Mouse (Mus musculus) ovary, postnatal 10 days (tissue): Measurements from ENCODE around the gene Wdr24.
A peak's percentile ranks its signal among the peaks of the same experiment; 100 is the strongest.

Experiments used
- DNase-seq: peaks from one replicate; pipeline ENCODE4 v3.0.0; 2022; ENCODE audit warnings: low spot score

The Wdr24 gene

DNA sequence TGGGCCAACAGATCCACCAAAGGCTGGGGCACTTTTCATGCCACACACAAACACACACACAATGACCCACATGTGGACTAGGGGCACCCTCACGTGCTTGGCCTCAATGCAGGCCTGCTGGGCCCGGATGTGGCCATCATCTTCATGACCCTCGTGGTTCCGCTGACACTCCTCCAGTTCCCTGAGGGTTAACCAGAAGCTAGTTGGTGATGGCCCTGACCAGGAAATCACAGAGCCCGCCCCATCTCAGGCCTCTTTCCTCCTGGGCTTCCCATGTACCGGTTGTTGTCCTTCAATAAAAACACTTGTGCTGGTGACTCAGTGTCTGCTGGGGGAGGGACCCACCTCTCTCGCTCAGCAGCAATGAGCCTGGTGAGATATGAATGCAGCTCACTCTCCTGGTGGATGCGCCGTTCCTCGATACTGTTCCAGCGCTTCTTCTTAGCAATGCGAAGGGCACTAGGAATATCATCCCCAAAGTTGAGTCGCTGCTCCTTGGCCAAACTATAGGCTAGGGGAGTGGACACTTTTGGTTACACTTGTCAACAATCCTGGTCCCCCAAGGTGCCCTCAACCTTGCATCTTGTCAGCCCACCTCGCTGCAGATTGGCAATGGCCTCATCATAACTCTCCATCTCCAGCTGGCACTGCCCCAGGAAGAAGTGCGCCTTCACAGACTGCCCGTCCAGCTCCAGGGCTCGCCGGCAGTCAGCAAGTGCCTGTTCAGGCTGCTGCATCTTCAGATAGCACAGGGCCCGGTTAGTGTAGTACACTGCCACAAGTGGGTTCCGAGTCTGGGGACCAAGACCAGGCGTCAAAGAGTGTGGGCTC is 8.2 kb downstream of the Wdr24 start:
- no peak for DNase-seq

DNA sequence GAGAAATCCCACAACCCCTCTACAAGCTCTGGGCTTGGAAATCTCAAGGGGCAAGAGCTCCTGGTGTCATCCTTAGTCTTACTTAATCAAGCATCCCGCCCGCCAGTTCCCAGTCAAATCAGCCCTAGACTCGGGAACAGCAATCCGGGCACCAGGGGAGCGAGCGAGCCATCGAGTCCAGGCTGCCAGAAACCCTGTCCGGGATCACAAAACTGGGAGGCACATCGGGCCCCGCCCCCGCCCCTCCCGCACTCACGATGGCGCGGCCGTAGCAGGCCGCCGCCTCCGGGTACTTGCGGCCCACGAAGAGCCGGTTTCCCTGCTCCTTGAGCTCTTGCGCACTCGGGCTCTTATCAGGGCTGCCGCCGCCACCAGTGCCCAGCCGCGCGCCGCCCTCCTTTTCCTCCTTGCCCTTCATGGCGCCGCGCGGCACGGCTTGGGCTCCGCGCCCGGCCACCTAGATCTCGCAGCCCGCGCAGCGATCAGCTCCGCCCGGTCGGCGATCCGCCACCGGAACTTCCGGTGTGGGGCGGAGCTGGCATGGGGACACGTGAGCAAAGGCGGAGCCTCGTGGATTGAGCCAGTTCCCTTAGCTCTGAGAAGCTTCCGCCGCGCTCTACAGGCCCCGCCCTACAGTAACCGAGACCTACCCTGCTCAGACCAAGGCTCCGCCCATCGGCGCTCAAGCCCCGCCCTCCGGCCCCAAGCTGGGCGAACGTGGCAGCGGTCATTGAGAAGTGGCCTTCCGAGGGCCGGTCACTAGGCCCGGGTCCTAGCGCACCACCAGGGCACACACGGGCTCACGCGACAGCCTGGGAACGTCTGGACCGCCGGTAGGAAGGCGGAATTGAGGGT is 9.2 kb downstream of the Wdr24 start:
- peak; percentile 99 for DNase-seq

DNA sequence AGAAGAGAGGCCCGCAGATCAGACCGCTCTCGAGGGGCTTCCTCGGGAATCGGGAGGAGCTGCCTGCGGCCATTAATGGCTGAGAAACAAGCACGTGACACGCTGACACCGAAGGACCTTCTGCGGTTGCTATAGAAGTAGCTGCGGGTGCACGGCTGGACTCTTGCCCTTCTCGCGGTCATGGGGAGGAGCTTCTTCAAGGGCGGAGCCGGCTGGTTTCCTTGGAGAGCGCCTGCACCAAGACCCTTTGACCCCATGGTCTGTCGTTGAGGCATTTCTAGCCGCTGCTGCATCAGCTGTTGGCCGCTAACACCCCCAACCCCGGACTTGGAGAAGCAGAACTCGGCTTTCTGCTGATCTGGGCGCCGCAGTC is 9.8 kb downstream of the Wdr24 start, which contains the start of gene Stub1:
Stub1 (minus strand) TSS at position 114 of the 373 bp plus-strand sequence.
- no peak for DNase-seq

DNA sequence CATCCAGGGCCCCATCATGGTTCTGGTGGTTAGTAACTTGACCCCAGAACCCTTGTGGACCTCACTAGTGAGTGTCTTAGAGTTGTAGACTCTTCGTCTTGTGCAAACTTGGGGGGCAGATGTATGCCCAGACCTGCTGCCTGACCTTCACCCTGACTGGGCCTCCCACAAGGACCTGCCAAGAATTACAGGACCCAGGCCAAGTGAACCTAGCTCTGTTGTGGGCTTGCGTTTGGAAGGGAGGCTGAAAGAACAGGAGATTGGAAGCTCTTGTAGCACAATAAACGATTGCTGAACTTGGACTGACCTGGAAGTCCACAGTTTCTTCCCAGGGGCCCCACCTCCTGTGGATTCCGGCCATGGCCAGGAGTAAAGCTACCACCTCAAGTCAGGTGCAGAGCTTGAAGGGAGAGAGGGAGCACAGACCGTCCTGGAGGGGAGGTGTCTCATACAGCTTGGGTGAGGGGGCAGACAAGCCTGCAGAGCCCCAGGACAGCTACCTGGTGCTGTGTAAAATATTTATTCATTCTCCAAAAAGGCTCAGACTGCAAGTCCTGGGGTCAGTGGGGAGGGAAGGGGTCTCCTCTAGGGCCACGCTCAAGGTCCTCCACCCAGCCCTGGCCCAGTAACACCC is 10.7 kb downstream of the Wdr24 start:
- DNase-seq: no peak

DNA sequence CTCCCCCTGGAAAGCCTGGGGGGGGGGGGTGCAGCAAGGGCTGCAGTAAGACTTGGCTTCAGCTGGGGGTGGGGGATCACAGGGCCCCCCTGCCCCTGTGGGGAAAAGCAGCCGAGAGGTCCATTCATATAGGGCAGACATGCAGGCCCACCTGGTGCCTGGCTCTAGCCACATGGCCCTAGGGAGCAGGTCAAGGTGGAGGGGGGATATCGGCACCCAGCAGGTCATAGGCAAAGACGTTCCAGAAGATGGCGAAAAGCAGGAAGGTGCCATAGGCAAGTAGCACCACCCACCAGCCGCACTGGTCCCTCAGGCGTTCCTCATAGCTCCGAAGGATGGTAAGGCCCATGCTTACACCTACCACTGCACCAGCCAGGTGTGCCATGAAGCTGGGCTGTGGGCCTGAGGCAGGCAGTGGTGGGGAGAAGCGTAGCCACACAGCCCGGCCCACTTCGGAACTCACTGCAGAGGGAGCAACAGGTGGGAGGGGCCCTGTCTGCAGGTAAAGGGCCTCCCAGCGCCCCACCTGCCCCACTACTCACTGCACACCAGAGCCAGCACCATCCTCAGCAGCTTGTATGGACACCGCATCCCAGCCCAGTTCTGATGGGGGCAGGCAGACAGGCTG is 11.3 kb downstream of the Wdr24 start:
- no peak for DNase-seq

DNA sequence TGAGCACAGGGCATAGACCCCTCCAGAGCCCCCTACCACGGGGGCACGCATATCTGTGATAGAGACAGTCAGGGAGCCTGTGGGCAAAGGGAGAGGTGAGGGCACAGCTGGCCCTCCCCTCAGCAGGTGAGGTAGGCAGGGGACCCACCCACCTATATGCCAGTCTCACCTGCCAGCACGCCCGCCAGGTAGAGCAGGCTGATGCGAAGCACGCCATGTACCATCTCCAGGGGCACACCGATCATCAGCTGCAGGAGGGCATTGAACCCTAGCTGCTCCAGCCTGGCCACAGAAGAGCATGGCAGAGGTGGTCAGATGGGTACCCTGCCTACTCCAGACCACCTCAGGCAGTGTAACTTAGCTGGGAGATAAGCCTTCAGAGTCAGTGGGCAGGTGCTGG is 11.9 kb downstream of the Wdr24 start:
- DNase-seq: no peak

DNA sequence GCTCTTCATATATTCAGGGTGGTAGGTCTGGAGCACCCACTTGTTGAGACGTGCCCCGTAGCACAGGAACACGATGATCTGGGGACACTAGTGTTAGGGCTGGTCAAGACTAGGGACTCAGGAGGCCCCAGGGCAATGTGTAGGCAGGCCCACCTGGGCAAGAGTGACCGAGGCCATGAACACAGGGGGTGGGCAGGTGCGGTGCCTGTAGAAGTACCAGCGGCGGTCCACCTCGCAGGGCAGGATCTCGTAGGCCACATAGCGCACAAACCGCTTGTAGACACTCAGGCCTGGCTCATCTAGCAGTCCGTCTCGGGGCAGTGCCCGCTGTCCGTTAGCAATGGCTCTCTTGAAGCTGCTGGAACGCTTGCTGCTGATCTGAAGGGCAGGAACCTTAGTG is 12.4 kb downstream of the Wdr24 start:
- no peak for DNase-seq

DNA sequence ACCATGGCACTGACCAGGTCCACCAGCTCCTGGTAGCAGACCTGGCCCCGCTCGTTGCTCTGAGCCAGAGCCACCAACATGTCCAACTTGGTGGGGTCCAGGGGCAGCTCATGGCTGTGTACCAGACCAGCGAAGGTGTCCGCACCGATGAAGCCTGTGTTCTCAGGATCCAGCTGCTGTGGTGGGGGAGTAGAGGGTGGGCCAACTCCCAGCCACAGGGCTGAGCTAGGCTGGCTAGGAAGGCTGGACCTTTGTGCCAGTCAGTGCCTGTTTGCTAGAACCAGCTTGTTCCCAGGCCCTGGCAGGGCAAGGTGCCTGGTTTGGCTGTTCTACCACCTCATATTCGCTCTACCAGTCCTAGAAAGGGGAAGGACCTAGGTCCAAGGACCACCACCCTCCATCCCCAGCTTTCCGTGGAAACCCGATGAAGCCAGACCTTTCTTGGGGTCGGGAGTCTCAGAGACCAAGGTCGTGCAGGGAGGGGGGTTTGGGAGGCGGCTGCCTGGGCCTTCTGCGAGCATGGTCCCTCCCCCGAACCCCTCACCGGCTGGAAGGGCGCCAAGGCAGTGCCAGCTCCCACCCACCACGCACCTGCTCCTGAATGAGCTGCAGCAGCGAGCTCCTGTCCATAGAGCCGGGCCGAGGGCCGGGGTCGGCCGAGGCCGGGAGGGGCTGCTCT is 13.1 kb downstream of the Wdr24 start:
- DNase-seq: no peak

DNA sequence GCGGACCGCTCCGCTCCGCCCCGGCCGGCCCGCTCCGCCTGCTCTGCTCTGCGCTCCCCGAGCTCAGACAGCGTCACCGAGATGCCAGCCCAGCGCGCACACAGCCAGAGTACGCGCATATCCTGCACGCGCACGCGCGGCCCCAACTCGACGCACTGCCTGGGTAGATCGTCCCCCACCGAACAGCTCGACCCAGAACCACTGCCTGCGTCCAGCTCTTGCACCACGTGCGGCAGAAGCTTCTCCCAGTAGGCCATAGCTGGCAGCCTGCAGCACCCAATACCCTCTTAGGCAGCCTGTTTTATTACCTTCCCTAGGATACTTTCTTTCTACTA is 13.6 kb downstream of the Wdr24 start, which contains the start of gene Rhbdl1:
Rhbdl1 (minus strand) TSS at position 220 of the 335 bp plus-strand sequence.
- DNase-seq: no peak

DNA sequence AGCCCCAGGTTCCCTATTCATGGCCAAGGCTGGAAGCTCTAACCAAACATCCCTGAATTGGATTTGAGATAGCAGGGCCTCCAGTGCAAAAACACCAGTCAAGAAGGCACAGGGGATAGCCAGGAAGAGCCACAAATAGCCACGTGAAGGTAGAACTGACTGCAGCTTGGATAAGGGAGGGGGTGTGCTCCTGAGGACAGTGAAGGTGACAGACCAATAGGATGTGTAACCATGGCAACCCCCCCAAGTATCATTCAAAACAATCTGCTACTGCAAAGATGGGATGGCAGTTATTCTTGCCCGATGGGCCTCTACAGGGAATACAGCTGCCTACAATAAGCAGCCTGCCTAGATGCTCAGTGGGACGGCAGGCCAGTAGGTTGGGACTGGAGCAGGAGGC is 14.1 kb downstream of the Wdr24 start:
- no peak for DNase-seq

DNA sequence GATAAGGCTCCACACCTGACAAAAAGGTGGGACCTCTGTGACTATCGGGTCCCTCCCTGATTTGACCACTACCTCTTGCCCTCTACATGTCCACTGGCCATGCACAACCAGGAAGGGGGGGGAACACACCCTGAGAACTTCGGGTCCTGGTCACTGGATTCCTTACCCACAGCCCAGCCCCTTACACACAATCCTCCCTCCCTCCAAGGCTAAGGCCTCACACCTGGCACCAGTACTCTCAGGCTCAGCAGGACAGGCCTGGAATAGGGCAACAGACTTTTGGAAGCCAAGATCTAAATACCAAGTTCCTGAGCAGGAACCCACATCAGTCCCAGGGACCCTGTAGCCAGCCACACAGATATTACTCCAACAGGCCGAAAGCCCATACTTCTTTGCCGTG is 15.5 kb downstream of the Wdr24 start:
- no peak for DNase-seq

DNA sequence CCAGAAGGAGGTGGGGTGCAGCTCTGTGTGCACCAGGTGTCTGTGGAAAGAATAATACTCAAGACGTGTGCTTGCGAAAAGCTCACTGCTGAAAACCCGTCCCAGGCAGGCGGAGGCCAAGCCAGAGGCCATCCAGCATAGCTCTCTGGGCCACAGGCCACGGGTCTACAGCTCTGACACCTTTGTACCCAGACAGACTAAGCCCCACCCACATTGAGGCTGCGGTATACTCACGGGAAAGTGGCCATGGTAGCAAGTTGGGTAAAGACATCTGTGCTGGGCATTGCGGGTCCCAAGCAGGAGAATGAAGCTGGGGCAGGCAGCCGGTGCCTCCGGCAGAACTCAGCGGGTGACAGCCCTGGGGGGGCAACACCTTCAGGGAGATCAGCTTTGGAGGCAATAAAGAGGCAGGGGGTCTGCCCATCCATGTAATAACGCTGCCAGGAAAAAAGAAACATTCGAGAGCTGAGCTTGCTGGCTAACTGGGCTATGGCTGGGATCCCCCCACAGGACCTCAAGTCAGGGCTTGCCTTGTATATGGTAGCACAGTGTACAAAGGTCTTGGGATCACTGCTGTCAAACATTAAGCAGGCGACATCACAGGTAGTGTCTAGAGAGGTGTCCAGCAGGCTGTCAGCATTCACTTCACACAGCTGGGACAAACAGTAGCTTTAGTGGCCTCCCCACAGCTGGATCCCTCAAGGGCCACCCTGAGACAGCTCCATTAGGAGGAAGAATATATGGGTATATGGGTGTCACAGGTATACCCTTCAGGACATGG is 16.2 kb downstream of the Wdr24 start:
- DNase-seq: no peak

DNA sequence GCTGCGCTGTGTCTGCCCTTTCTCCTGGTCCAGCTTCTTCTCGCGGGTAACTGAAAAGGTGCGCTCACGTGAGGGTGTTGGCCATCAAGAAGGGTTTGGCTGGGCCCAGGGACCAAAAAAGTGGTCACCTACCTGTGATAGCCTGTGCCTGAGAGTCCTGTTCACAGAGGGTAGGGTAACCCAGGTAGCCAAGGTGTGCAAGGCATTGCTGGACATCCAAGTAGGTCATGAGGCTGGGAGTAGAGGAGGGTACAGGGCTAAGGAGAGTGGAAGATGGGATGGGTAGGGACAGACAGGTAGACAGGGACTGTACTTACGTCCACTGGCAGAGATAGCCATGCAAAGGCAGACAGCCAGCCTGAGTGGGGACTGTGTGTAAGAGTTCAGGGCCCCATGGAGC is 17.1 kb downstream of the Wdr24 start:
- no peak for DNase-seq

DNA sequence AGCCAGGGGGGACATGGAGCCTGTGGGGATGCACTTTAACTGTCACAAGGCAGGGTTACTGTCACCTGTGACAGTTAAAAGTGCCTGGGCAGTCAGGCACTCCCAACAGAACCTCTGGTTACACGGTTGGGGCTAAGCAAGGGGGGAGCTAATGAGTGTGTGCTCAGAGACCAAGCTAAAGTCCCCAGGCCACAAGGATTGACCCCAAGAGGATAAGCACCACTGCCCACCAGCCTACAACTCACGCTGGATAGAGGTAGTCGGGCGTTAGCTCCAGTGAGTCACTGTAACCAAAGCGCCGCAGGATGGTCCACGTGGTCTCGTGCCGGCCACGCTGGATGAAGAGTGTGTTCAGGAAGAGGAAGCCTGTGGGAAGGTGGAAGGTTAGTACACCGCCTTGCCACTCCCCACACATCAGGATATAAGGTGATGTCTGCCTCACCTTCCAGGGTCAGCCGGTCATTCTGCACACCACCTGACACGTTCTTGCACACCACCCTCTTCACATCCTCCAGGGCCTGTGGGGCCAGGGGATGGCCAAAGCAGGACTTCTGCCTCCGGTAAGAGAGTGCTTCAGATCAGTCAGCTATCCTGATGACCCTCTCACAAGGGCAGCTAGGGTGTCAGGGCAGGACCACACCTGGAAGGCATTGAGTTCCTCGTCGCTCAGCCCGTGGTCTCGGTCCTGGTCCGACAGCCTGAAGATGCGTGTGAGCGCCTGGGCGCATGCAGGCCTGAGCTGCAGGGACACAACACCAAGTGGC is 17.9 kb downstream of the Wdr24 start, which contains the start of gene Gm20683:
Gm20683 (minus strand) TSS at position 647 of the 764 bp plus-strand sequence.
- no peak for DNase-seq

DNA sequence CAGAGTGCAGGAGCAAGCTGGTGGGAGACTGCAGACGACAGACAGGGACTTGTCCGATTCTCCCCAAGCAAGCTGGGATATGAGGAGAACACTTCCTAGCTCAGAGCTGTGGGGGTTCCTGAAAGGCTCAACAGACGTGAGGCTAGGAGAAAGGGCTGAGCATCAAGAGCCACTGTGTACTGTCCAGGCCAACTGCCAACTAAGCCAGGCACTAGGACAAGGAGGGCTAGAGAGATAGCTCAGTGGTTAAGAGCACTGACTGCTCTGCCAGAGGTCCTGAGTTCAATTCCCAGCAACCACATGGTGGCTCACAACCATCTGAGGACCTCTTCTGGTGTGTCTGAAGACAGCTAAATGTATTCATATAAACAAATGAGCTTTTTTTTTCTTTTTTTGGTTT is 19.1 kb downstream of the Wdr24 start:
- no peak for DNase-seq

DNA sequence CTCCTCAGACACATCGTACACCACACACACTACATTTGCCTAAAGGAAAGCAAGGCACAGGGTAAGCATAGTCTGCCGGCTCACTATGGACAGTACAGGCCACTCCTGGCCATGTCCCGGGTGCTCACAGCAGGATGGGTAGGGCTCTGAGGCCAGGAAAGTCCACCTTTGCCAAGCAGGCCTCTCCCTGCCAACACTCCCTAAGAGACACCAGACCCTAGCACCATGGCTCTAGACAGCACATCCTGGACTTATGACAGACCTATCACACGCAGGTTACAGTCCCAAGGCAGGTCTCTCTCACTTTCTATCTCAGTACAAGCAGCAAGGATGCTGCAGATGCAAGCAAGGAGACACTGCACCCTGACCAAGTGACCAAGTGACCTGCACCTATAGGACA is 19.7 kb downstream of the Wdr24 start:
- DNase-seq: no peak

DNA sequence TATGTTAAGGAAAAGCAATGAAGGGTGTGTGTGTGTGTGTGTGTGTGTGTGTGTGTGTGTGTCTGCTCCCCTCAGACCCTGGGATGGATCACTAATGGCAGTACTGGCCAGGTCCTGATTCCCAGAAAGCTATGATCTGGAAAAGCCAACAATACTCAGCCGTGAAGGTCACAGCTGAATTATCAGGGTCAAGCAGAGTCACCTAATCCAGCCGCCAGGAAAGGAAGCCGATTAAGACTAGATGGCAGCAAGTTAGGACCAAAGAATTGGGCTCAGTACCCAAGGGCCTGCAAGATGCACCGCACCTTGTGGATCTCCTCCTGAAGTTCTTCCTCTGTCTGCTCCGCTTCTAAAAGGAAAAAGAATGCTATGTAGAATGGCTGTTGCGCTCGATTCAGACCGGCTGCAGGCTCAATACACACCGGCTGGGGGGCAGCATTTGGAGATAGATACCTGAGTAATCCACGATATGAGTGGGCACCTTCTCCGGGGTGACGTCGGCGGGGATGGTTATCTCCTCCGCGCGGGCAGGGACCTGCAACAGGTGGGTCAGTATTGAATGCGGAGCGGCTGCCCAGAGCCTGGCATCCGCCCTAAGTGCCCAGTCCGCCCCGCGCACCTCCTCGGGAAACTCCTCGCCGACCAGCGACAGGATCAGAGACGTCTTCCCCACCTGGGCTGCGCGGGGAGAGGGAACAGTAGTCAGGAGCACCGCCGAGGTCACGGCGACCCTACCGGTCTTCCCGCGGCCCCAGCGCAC is 20.4 kb downstream of the Wdr24 start:
- DNase-seq: no peak

DNA sequence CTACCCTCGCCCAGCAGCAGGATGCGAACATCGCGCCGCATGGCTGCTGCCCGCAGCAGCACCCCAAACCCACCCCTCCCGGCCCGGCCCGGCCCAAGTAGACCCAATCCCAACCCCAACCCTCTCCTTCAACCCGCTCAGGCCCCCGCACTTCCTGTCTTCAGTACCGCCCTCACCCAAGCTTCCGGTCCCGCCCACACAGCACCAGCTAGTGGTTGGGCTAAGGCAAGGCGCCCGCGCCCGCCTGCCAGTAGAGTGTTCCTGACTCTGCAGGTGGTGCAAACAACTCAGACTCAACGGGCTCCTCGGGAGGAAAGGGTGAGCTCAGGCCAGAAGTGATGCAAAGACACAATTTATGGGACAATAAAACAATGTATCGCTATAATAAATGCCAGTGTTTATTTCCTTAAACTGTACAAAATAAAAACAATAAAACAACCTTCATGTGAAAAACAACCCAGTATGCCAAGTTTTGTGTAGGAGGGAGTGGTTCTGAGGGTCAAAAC is 21.0 kb downstream of the Wdr24 start, which contains the start of gene Rhot2:
Rhot2 (minus strand) TSS at position 456 of the 506 bp plus-strand sequence.
- DNase-seq: peak; percentile 86

DNA sequence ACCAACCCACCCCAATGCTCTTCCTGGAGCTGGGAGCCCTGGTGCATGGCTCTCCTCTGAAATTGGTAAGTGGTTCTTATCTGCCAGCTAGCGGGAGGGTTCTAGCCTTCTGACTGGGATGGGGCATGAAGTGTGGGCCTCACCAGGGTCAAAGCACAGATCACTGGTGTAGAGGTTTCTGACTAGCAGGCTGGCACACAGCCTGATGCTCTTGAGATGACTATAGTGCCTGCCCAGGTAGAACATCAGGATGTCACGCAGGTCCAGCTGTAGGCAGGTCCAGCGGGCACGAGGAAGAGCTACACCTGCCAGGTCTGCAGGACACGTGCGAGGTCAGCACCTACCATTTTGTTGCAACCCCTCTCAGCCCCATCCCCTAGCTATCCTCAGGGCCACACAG is 36.8 kb downstream of the Wdr24 start:
- DNase-seq: no peak
